Mouse (Mus musculus) forebrain, embryonic 13.5 days (tissue): ENCODE data around the gene Gm49450. TPM values are rescaled to one million over a fixed set of nuclear protein-coding genes. Genes with fewer than 3 reads are reported as not detected.
"Not testable (repeated sequence)": the region's sequence is repeated elsewhere in the genome, so short reads cannot be mapped to it uniquely, and the experiment has no call there.

Experiments used
- ATAC-seq: fragments of 200-750 bp; cut with Nextera tagmentation; 2 replicates; pipeline ENCODE4 v1.8.0; 2017
- H3K27ac ChIP-seq: fragments of 300-500 bp; sonication (generic); 2 replicates; pipeline ENCODE4 v1.5.1; 2015; ENCODE audit warnings: inconsistent platforms, mild to moderate bottlenecking, moderate library complexity
- H3K27me3 ChIP-seq: fragments of 300-500 bp; sonication (generic); 2 replicates; pipeline ENCODE4 v1.6.1; 2015; ENCODE audit warnings: mild to moderate bottlenecking, inconsistent platforms
- H3K36me3 ChIP-seq: fragments of 300-500 bp; sonication (generic); 2 replicates; pipeline ENCODE4 v1.6.1; 2015; ENCODE audit warnings: mild to moderate bottlenecking, inconsistent platforms; ENCODE audit not compliant: poor library complexity, severe bottlenecking
- H3K4me1 ChIP-seq: fragments of 300-500 bp; sonication (generic); 2 replicates; pipeline ENCODE4 v1.6.1; 2015; ENCODE audit warnings: inconsistent platforms
- H3K4me2 ChIP-seq: fragments of 300-500 bp; sonication (generic); 2 replicates; pipeline ENCODE4 v1.6.1; 2015; ENCODE audit warnings: inconsistent platforms, mild to moderate bottlenecking, moderate library complexity
- H3K4me3 ChIP-seq: fragments of 300-500 bp; sonication (generic); 2 replicates; pipeline ENCODE4 v1.5.1; 2015; ENCODE audit warnings: mild to moderate bottlenecking, inconsistent platforms
- H3K9ac ChIP-seq: fragments of 300-500 bp; sonication (generic); 2 replicates; pipeline ENCODE4 v1.6.1; 2015; ENCODE audit warnings: mild to moderate bottlenecking, inconsistent platforms
- H3K9me3 ChIP-seq: fragments of 300-500 bp; sonication (generic); replicated peaks from 2 replicates; pipeline ENCODE4 v1.6.1; 2016; ENCODE audit warnings: inconsistent platforms
- WGBS: fragments of 180-500 bp; shearing (Covaris S2); methylation state at CpG from one replicate; pipeline ENCODE4 v1.1.7; 2015; 5-methylcytosine and 5-hydroxymethylcytosine counted together
- polyA plus RNA-seq: library from polyadenylated mRNA; unstranded; fragments of >200 nt; fragmentation: Nextera tagmentation; extraction: Ambion mirVana; gene quantifications from 2 replicates; pipeline ENCODE4 v1.2.1, GENCODE M21; 2015

The Gm49450 gene
- polyA plus RNA-seq, 1 experiment from 2014 or later: not detected

- Histone ChIP-seq H3K4me3 (peak overlapping the region; percentile 47), H3K4me2 (peak overlapping the region; percentile 72), H3K9me3 (no peaks in the 10 kb centered on the region), H3K36me3 (no peaks in the 10 kb centered on the region), H3K4me1 (peaks cover 74% of the 10 kb centered on the region), H3K27ac (peak overlapping the region; percentile 98), H3K9ac (peak overlapping the region; percentile 79), H3K27me3 (no peaks in the 10 kb centered on the region)
- WGBS: 13% methylated on average over 16 of the region's 16 CpGs
- ATAC-seq: peak; percentile 60
Measured at GRCm38 (mm10) chr15:98983431-98984081, 30.2 kb upstream of the Gm49450 start.

DNA sequence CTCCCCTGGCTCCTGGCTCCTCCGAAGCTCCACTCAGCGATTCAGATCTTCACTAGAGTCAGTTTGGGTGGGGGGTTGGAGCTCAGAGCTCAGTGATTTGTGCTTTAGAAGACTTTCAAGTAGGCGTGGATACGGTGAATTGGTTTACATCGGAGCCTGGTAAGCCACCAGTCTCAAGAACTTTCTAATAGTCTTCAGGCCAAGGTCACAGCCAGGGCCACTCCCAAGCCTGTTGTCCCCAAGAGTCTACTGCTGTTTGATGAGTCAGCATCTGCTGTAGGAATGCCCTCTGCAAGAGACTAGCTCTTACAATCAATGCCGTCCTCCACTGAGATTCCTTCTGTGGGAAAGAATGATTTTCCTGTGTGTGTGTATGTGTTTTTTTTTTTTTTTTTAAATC, 28.7 kb upstream of the Gm49450 start:
- Histone ChIP-seq H3K4me3 (no peak overlapping the region), H3K27me3 (no peaks in the 10 kb centered on the region), H3K9ac (no peak overlapping the region), H3K4me1 (peaks cover 74% of the 10 kb centered on the region), H3K4me2 (no peak overlapping the region), H3K9me3 (no peaks in the 10 kb centered on the region), H3K27ac (no peak overlapping the region; the same call in 1 of the 2 replicates), H3K36me3 (no peaks in the 10 kb centered on the region)
- no peak for ATAC-seq
- 81% methylated on average over 6 of the region's 6 CpGs for WGBS

- no peak for ATAC-seq
- no peak overlapping the region for H3K9ac ChIP-seq
- H3K27ac ChIP-seq: peak overlapping the region; percentile 26; the same call in 1 of the 2 replicates
Measured at GRCm38 (mm10) chr15:98980012-98980614, 26.8 kb upstream of the Gm49450 start.

DNA sequence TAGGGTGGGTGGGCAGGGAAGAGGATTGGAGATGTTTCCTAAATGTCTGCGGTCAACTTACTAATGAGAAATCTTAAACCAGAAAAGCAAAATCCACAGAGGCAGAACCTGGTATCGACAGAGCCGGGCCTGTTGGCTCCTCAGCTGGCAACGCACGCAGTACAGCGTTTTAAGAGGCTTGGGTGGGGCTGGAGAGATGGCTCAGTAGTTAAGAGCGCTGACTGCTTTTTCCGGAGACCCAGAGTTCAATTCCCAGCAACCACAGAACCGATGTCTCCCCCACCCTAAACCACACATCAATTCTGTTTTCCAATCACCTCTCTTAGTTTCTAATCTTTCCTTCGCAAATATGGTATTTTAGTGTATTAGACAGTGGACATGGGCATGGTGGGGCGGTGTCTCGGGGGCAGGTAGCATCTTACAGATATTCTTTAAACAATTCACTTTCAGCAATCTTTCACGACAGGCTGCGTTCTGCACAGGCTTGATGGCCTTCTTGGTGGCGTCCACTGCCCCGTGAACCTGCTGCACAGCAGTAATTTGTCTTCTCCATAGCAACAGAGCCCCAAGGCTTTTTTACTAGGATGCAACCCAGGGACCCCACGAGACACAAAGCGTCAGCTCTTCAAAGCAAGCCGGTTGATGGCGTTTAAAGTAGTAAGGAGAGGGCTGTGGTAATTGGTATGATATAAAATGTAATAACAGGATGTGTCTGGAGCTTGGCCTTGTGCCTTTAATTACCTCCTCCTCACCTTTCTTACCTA, 25.2 kb upstream of the Gm49450 start:
- no peak for ATAC-seq
- Histone ChIP-seq H3K4me1 (peaks cover 49% of the 10 kb centered on the region), H3K9me3 (no peaks in the 10 kb centered on the region), H3K27me3 (no peaks in the 10 kb centered on the region), H3K9ac (peak overlapping the region; percentile 56), H3K4me3 (0 out of 2 replicates have a peak overlapping the region, but pooled peaks have one; percentile 3), H3K36me3 (no peaks in the 10 kb centered on the region), H3K27ac (peak overlapping the region; percentile 87), H3K4me2 (peak overlapping the region; percentile 51)
- WGBS: 42% methylated on average over 20 of the region's 20 CpGs

More at GRCm38 (mm10) chr15:98980012-98980614, 26.8 kb upstream of the Gm49450 start:
- no peaks in the 10 kb centered on the region for H3K36me3 ChIP-seq
- H3K4me3 ChIP-seq: no peak overlapping the region
- H3K27me3 ChIP-seq: no peaks in the 10 kb centered on the region
- no peaks in the 10 kb centered on the region for H3K9me3 ChIP-seq
- 27% methylated on average over 7 of the region's 7 CpGs for WGBS
- no peak overlapping the region for H3K4me2 ChIP-seq
- peaks cover 62% of the 10 kb centered on the region for H3K4me1 ChIP-seq

- H3K4me1 ChIP-seq: peaks cover 45% of the 10 kb centered on the region
- WGBS: 26% methylated on average over 14 of the region's 14 CpGs
Measured at GRCm38 (mm10) chr15:98977759-98978408, 24.5 kb upstream of the Gm49450 start.

GRCm38 (mm10) chr15:98976763-98977758, 23.7 kb upstream of the Gm49450 start:
- no peaks in the 10 kb centered on the region for H3K36me3 ChIP-seq
- H3K4me1 ChIP-seq: peaks cover 46% of the 10 kb centered on the region
- no peaks in the 10 kb centered on the region for H3K27me3 ChIP-seq
- 55% methylated on average over 21 of the region's 21 CpGs for WGBS
- no peak for ATAC-seq
- H3K9ac ChIP-seq: peak overlapping the region; percentile 56
- peak overlapping the region; percentile 51 for H3K4me2 ChIP-seq
- peak overlapping the region; percentile 87 for H3K27ac ChIP-seq
- H3K9me3 ChIP-seq: no peaks in the 10 kb centered on the region
- no peak overlapping the region for H3K4me3 ChIP-seq

More at GRCm38 (mm10) chr15:98977759-98978408, 24.5 kb upstream of the Gm49450 start:
- H3K27me3 ChIP-seq: no peaks in the 10 kb centered on the region
- H3K27ac ChIP-seq: peak overlapping the region; percentile 87
- peak overlapping the region; percentile 56 for H3K9ac ChIP-seq
- H3K36me3 ChIP-seq: no peaks in the 10 kb centered on the region
- H3K4me3 ChIP-seq: peak overlapping the region; percentile 1; the same call in 1 of the 2 replicates
- peak overlapping the region; percentile 51 for H3K4me2 ChIP-seq
- ATAC-seq: peak; percentile 73; the same call in 1 of the 2 replicates
- no peaks in the 10 kb centered on the region for H3K9me3 ChIP-seq

DNA sequence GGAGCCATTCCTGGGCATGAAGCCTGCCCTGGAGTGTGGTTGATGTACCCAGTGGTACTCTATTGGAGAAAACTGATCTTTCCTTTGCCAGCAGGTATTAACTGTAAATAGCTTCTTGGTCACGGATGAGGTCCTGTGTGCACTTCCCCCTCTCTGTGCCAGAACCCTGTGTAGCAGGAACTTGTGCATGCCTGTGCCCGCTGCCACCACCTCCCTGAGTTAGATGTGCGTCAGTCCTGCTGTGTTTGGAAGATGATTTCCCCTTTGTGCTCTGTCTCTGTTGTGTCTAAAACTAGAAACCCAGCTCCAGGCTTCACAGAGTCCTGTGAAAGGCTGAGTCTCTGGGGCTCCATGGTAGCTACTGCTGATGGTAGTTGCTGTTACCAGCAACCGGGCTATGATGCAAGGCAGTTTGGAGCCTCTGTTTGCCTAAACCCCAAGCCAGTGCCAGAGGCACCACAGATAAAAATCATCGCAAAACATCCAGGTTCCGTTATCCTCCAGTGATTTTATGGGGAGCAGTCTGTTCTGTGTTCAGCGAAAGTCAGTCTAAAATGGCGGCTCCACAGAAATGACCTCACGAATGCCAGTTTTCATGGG, 19.8 kb upstream of the Gm49450 start:
- ATAC-seq: no peak
- H3K4me1 ChIP-seq: peaks cover 66% of the 10 kb centered on the region
- H3K27me3 ChIP-seq: no peaks in the 10 kb centered on the region
- no peak overlapping the region for H3K4me3 ChIP-seq
- no peak overlapping the region for H3K4me2 ChIP-seq
- H3K9ac ChIP-seq: no peak overlapping the region
- WGBS: 88% methylated on average over 9 of the region's 9 CpGs
- H3K27ac ChIP-seq: peak overlapping the region; percentile 54
- H3K9me3 ChIP-seq: no peaks in the 10 kb centered on the region
- H3K36me3 ChIP-seq: no peaks in the 10 kb centered on the region

DNA sequence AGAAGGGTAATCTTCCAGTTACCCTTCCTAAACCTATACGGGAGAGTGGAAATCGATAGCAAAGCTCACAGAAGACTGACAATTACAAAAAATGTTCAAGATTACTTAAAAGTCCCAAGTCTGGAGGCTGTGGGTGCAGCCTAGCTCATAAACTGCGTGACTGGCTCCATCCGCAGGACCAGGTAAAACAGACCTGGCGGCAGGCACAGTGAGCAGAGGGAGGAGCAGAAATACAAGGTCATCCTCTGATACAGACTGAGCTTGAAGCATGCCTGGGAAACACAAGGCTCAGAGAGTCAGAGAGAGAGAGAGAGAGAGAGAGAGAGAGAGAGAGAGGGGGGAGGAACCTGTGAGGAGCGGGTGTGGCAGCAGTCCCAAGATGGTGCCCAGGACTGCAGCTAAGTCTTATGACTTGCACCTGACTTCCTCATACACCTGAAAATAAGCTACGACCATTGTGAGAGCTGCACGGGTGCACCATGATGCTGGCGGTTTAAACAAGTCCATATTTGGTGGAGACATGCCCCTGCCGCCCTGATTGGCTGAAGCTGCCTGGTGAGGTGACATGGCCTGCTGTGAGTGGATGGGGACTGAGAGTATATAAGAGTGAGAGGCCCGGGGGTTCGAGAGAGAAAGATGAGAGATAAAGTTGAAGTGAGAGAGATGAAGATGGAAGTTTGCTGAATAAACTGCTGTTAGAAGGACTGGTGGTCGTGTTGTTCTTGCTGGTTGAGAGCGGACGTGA, 18.4 kb upstream of the Gm49450 start:
- Histone ChIP-seq H3K4me1 (peaks cover 55% of the 10 kb centered on the region), H3K4me3 (peak overlapping the region; percentile 18), H3K4me2 (peak overlapping the region; percentile 51), H3K27ac (peak overlapping the region; percentile 99), H3K9ac (peak overlapping the region; percentile 58)
- H3K27me3 ChIP-seq, H3K36me3 ChIP-seq, H3K9me3 ChIP-seq: not testable (repeated sequence)
- WGBS: 64% methylated on average over 15 of the region's 15 CpGs
- ATAC-seq: peak; percentile 17; the same call in 1 of the 2 replicates

DNA sequence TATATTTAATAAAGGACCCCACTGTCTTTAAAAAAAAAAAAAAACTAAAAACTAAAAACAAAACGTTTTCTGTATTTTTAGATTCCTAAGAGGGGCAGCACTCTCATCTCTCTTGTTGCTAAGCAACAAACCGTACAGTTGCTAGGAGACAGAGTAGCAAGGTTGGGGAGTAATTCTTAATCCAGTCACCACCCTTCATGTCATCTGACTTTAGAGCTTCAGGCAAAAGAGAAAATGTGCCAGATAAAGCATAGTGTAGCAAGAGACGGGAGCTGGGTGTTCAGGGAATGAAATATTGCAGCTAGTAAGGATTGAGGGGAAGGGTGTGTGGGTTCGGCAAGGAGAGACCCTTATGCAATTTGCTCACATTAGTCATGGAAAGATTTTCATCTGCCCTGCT, 17.8 kb upstream of the Gm49450 start:
- H3K4me2 ChIP-seq: peak overlapping the region; percentile 51
- peak overlapping the region; percentile 99 for H3K27ac ChIP-seq
- WGBS: 2% methylated on average over 4 of the region's 4 CpGs
- no peaks in the 10 kb centered on the region for H3K36me3 ChIP-seq
- peak overlapping the region; percentile 18 for H3K4me3 ChIP-seq
- no peaks in the 10 kb centered on the region for H3K9me3 ChIP-seq
- peaks cover 51% of the 10 kb centered on the region for H3K4me1 ChIP-seq
- H3K27me3 ChIP-seq: no peaks in the 10 kb centered on the region
- peak; percentile 62 for ATAC-seq
- H3K9ac ChIP-seq: peak overlapping the region; percentile 58
